ENCODE assay signal across 13 mouse cellular contexts in the genomic region with DNA sequence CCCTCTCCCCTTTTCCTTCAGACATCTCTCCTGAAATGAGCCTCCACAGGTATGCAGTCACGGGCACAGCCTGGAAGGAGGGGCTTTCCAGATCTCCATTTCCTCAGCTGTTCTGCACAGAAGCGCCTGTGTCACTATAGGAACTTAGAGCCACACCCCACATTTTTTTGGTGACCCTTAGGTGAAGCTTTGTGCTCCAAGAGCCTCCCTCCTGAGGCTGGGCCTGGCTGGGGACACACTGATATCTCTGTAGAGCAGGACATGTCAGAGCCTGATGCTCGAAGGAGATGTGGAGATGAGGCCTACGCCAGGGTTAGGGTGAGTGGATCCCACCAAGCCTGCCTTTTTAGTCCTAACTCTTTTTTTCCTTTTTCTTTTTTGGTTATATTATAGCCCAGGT. TPM values are rescaled to one million over a fixed set of nuclear protein-coding genes. Genes with fewer than 3 reads are reported as not detected.
DNase-seq lines count a peak whose midpoint lies in the region; ATAC-seq and TF ChIP-seq lines count a peak whose summit lies in the region.
"Had no signal": no experiment of that assay in that cellular context is flagged by ENCODE, and none has a peak within 500 bp of the region (broad histone marks: within the 10 kb centered on the region; RNA-seq: fewer than 3 reads in every experiment).

No protein-coding gene starts in this region.

- peaks cover 8% of the 10 kb centered on the region for H3K36me3 ChIP-seq in lung, embryonic 16.5 days (ENCODE audit: control insufficient read depth, insufficient read depth, low read length)
- H3K36me3 ChIP-seq in embryonic facial prominence, embryonic 10.5 days (replicated peaks), result peaks cover 40% of the 10 kb centered on the region
- peaks cover 22% of the 10 kb centered on the region for H3K36me3 ChIP-seq in liver, embryonic 15.5 days (replicated peaks)
- H3K36me3 ChIP-seq in stomach, postnatal 0 days (ENCODE audit: control insufficient read depth, insufficient read depth, low read length), result peaks cover 5% of the 10 kb centered on the region; the same call in 1 of the 2 replicates

- no peak for TF ChIP-seq EP300 in stomach, postnatal 0 days (optimal IDR thresholded peaks at IDR 0.05)

- no peak for DNase-seq in lung, postnatal 14 days
- DNase-seq in embryonic facial prominence, embryonic 10.5 days (ENCODE audit: low spot score), result peak; percentile 13
- no peak for DNase-seq in stomach, postnatal 0 days (ENCODE audit: low spot score)
- DNase-seq in adrenal gland, postnatal 14 days, result no peak
- no peak for DNase-seq in ovary, adult 18-20 months (ENCODE audit: low spot score)
- DNase-seq: layer of hippocampus, postnatal 36 days; right cerebral cortex, postnatal 4 days; thymus, postnatal 25 days had no signal

- H3K9ac ChIP-seq in lung, embryonic 16.5 days (ENCODE audit: low read length), result no peak overlapping the region
- peak overlapping the region; percentile 61; the same call in 1 of the 2 replicates for H3K9ac ChIP-seq in liver, embryonic 15.5 days
- no peak overlapping the region for H3K9ac ChIP-seq in stomach, postnatal 0 days (ENCODE audit: low read length)
- H3K9ac ChIP-seq: embryonic facial prominence, embryonic 13.5 days had no signal

- H3K9me3 ChIP-seq in lung, embryonic 16.5 days (ENCODE audit: control insufficient read depth, low read length), result no peaks in the 10 kb centered on the region
- no peaks in the 10 kb centered on the region for H3K9me3 ChIP-seq in embryonic facial prominence, embryonic 10.5 days
- H3K9me3 ChIP-seq in liver, embryonic 15.5 days (replicated peaks), result no peaks in the 10 kb centered on the region
- H3K9me3 ChIP-seq in stomach, postnatal 0 days (ENCODE audit: control insufficient read depth, low read length), result no peaks in the 10 kb centered on the region
- H3K9me3 ChIP-seq: embryonic facial prominence, embryonic 13.5 days had no signal

- H3K27ac ChIP-seq in lung, embryonic 16.5 days (ENCODE audit: low read length), result no peak overlapping the region
- no peak overlapping the region for H3K27ac ChIP-seq in embryonic facial prominence, embryonic 10.5 days (replicated peaks)
- peak overlapping the region; percentile 95 for H3K27ac ChIP-seq in liver, embryonic 15.5 days (replicated peaks)
- H3K27ac ChIP-seq in stomach, postnatal 0 days (replicated peaks), result no peak overlapping the region; the same call in 1 of the 2 replicates
- H3K27ac ChIP-seq: embryonic facial prominence, embryonic 13.5 days; kidney, postnatal 0 days had no signal

- no peak overlapping the region for H3K4me2 ChIP-seq in lung, embryonic 16.5 days (ENCODE audit: low read depth, low read length)
- peak overlapping the region; percentile 65 for H3K4me2 ChIP-seq in liver, embryonic 15.5 days
- H3K4me2 ChIP-seq in stomach, postnatal 0 days (replicated peaks; ENCODE audit: low read depth), result no peak overlapping the region
- H3K4me2 ChIP-seq: embryonic facial prominence, embryonic 13.5 days had no signal

- 55% methylated on average over 4 of the region's 4 CpGs for WGBS in lung, embryonic 16.5 days
- 81% methylated on average over 4 of the region's 4 CpGs for WGBS in embryonic facial prominence, embryonic 10.5 days
- 11% methylated on average over 4 of the region's 4 CpGs for WGBS in liver, embryonic 15.5 days (ENCODE audit: insufficient replicate concordance)
- WGBS in stomach, postnatal 0 days, result 63% methylated on average over 4 of the region's 4 CpGs

- H3K27me3 ChIP-seq in lung, embryonic 16.5 days (ENCODE audit: control insufficient read depth, insufficient read depth, low read depth, low read length), result no peaks in the 10 kb centered on the region
- no peaks in the 10 kb centered on the region for H3K27me3 ChIP-seq in embryonic facial prominence, embryonic 10.5 days (replicated peaks; ENCODE audit: low read depth, poor library complexity, severe bottlenecking)
- H3K27me3 ChIP-seq in liver, embryonic 15.5 days, result no peaks in the 10 kb centered on the region
- no peaks in the 10 kb centered on the region for H3K27me3 ChIP-seq in stomach, postnatal 0 days (ENCODE audit: control insufficient read depth, insufficient read depth, low read length)
- H3K27me3 ChIP-seq: CH12.LX; embryonic facial prominence, embryonic 13.5 days had no signal

- H3K4me1 ChIP-seq in lung, embryonic 16.5 days (replicated peaks; ENCODE audit: control insufficient read depth, insufficient read depth, low read length), result no peaks in the 10 kb centered on the region
- no peaks in the 10 kb centered on the region for H3K4me1 ChIP-seq in embryonic facial prominence, embryonic 10.5 days
- H3K4me1 ChIP-seq in liver, embryonic 15.5 days (replicated peaks), result peaks cover 86% of the 10 kb centered on the region
- no peaks in the 10 kb centered on the region for H3K4me1 ChIP-seq in stomach, postnatal 0 days (replicated peaks; ENCODE audit: control insufficient read depth, insufficient read depth)

- TF ChIP-seq CTCF in stomach, postnatal 0 days (IDR thresholded peaks at IDR 0.05; ENCODE audit: low read depth), result no peak

- ATAC-seq in lung, embryonic 16.5 days (ENCODE audit: low read depth), result peak; percentile 17; the same call in 1 of the 2 replicates
- ATAC-seq in liver, embryonic 15.5 days (ENCODE audit: insufficient read depth), result peak; percentile 99
- ATAC-seq in stomach, postnatal 0 days (ENCODE audit: low FRiP score, low TSS enrichment), result 0 out of 2 replicates have a peak, but pooled peaks have one; percentile 36

- H3K4me3 ChIP-seq in lung, embryonic 16.5 days (ENCODE audit: low read length), result no peak overlapping the region
- H3K4me3 ChIP-seq in embryonic facial prominence, embryonic 10.5 days, result no peak overlapping the region
- peak overlapping the region; percentile 30 for H3K4me3 ChIP-seq in liver, embryonic 15.5 days (replicated peaks)
- no peak overlapping the region for H3K4me3 ChIP-seq in stomach, postnatal 0 days (ENCODE audit: low read depth, low read length)
- H3K4me3 ChIP-seq: embryonic facial prominence, embryonic 13.5 days had no signal

RNA-seq across cellular contexts. Expression of a gene that starts 23.3 kb away (rescaled TPM):
- polyA plus RNA-seq in lung, embryonic 16.5 days (2015; fragmentation: Nextera tagmentation; extraction: Ambion mirVana), result 68.3 and 69.1 TPM in 2 replicates
- polyA plus RNA-seq in embryonic facial prominence, embryonic 10.5 days (2016; fragmentation: Nextera tagmentation; extraction: Ambion mirVana), result 98.1 and 99.2 TPM in 2 replicates
- polyA plus RNA-seq in liver, embryonic 15.5 days (2015; fragmentation: Nextera tagmentation; extraction: Ambion mirVana), result 67.6 and 73.8 TPM in 2 replicates
- polyA plus RNA-seq in stomach, postnatal 0 days (2015; fragmentation: Nextera tagmentation; extraction: Ambion mirVana), result 30.8 and 33.0 TPM in 2 replicates
- total RNA-seq in adrenal gland, postnatal 14 days (2021), result 61.0 and 64.0 TPM in 2 replicates

RNA-seq across cellular contexts. Expression of a gene that starts 45.6 kb away (rescaled TPM):
- polyA plus RNA-seq in lung, embryonic 16.5 days (2015; fragmentation: Nextera tagmentation; extraction: Ambion mirVana), result 41.8 and 41.9 TPM in 2 replicates
- 23.8 and 24.3 TPM in 2 replicates for polyA plus RNA-seq in embryonic facial prominence, embryonic 10.5 days (2016; fragmentation: Nextera tagmentation; extraction: Ambion mirVana)
- polyA plus RNA-seq in liver, embryonic 15.5 days (2015; fragmentation: Nextera tagmentation; extraction: Ambion mirVana), result 25.2 and 27.9 TPM in 2 replicates
- 20.8 and 22.6 TPM in 2 replicates for polyA plus RNA-seq in stomach, postnatal 0 days (2015; fragmentation: Nextera tagmentation; extraction: Ambion mirVana)
- 46.5 and 49.7 TPM in 2 replicates for total RNA-seq in adrenal gland, postnatal 14 days (2021)

Comparison
In these comparisons a context has a peak if more than half of its experiments do, and no peak if none do; other contexts are left out.
1. ATAC-seq: peak in every context shown above with its lines; median percentile 99 in liver, embryonic 15.5 days; 36 in stomach, postnatal 0 days; 17 in lung, embryonic 16.5 days.